9 mouse cellular contexts compared by ENCODE assay signal in genomic region chr10:30537734-30538537, GRCm38 (mm10).
A peak's percentile ranks its signal among the peaks of the same experiment; 100 is the strongest.
DNase-seq lines count a peak whose midpoint lies in the region; ATAC-seq and TF ChIP-seq lines count a peak whose summit lies in the region.
"Had no signal": no experiment of that assay in that cellular context is flagged by ENCODE, and none has a peak within 500 bp of the region (broad histone marks: within the 10 kb centered on the region; RNA-seq: fewer than 3 reads in every experiment).

No protein-coding gene starts in this region.

- no peak overlapping the region for H3K9ac ChIP-seq in hindbrain, embryonic 13.5 days
- H3K9ac ChIP-seq in hindbrain, embryonic 12.5 days = no peak overlapping the region
- no peak overlapping the region for H3K9ac ChIP-seq in CH12.LX (ENCODE audit: insufficient read depth, low read depth)
- H3K9ac ChIP-seq: liver, embryonic 14.5 days had no signal

- peak; percentile 52 for TF ChIP-seq RAD21 in CH12.LX (IDR thresholded peaks at IDR 0.05; ENCODE audit: low read depth, low read length)

- H3K4me2 ChIP-seq in hindbrain, embryonic 13.5 days = no peak overlapping the region
- no peak overlapping the region for H3K4me2 ChIP-seq in hindbrain, embryonic 12.5 days (replicated peaks)
- H3K4me2 ChIP-seq in CH12.LX (ENCODE audit: insufficient read depth, low read depth, poor library complexity, severe bottlenecking) = no peak overlapping the region

- peaks cover 38% of the 10 kb centered on the region for H3K36me3 ChIP-seq in hindbrain, embryonic 13.5 days
- H3K36me3 ChIP-seq in hindbrain, embryonic 12.5 days = peaks cover 17% of the 10 kb centered on the region; the same call in 1 of the 2 replicates
- peaks cover 33 to 82% of the 10 kb centered on the region in 2 experiments for H3K36me3 ChIP-seq in CH12.LX (replicated peaks in 1 of 2; ENCODE audit: control insufficient read depth in 1 of 2, insufficient read depth in 1 of 2, low read length in 1 of 2)

- no peaks in the 10 kb centered on the region for H3K79me2 ChIP-seq in CH12.LX (replicated peaks; ENCODE audit: control insufficient read depth, extremely low read depth, insufficient read depth, poor library complexity, severe bottlenecking)

- dilution Hi-C loops in CH12.LX (cut with MboI; ENCODE audit: extremely low pct_ligation_motif_present, extremely low pct_unique_long_range_greater_than_20kb, low sequenced_read_pairs) = no loop called here

- 76% methylated on average over 10 of the region's 10 CpGs for WGBS in hindbrain, embryonic 13.5 days
- WGBS in hindbrain, embryonic 12.5 days = 79% methylated on average over 10 of the region's 10 CpGs

- peak; percentile 80 for ATAC-seq in hindbrain, embryonic 13.5 days (ENCODE audit: low FRiP score)
- no peak for ATAC-seq in hindbrain, embryonic 12.5 days (ENCODE audit: low FRiP score)
- peak; percentile 74 for ATAC-seq in common myeloid progenitor, adult 5-6 weeks (replicated peaks; ENCODE audit: low read depth, poor library complexity, severe bottlenecking)
- peak; percentile 79 for ATAC-seq in inflammation-experienced regulatory T-cells, adult 6 months
- ATAC-seq in megakaryocyte progenitor cell, adult 5-6 weeks (replicated peaks; ENCODE audit: poor library complexity) = peak; percentile 73

- TF ChIP-seq CTCF in CH12.LX (conservative IDR thresholded peaks at IDR 0.05 in 1 of 2, IDR thresholded peaks at IDR 0.05 in 1 of 2; ENCODE audit: low read depth in 2 of 2, low read length in 2 of 2) = peak in 1 of 2 experiments; percentile 54; a peak in 2 of 4 replicates

- DNase-seq in CH12.LX (ENCODE audit: extremely low read depth) = peak; percentile 24
- no peak for DNase-seq in B cell, adult 2 months
- DNase-seq in urinary bladder, adult 2 months (ENCODE audit: low spot score) = no peak

- H3K4me1 ChIP-seq in hindbrain, embryonic 13.5 days (replicated peaks) = 0 out of 2 replicates have a peak, but pooled peaks cover 3% of the 10 kb centered on the region
- no peaks in the 10 kb centered on the region for H3K4me1 ChIP-seq in hindbrain, embryonic 12.5 days
- H3K4me1 ChIP-seq in CH12.LX (ENCODE audit: control insufficient read depth in 1 of 2, insufficient read depth in 2 of 2) = peaks cover 0 to 18% of the 10 kb centered on the region in 2 experiments; a peak in 2 of 4 replicates

- no peak for TF ChIP-seq EP300 in CH12.LX (IDR thresholded peaks at IDR 0.05; ENCODE audit: low read length)

- H3K27ac ChIP-seq in hindbrain, embryonic 13.5 days = no peak overlapping the region
- H3K27ac ChIP-seq in hindbrain, embryonic 12.5 days = no peak overlapping the region
- no peak overlapping the region for H3K27ac ChIP-seq in CH12.LX (ENCODE audit: insufficient read depth, low read depth)
- H3K27ac ChIP-seq: liver, embryonic 14.5 days had no signal

- no peaks in the 10 kb centered on the region for H3K9me3 ChIP-seq in hindbrain, embryonic 13.5 days
- H3K9me3 ChIP-seq in hindbrain, embryonic 12.5 days (replicated peaks) = no peaks in the 10 kb centered on the region
- no peaks in the 10 kb centered on the region for H3K9me3 ChIP-seq in CH12.LX (replicated peaks; ENCODE audit: low read length)

- H3K4me3 ChIP-seq in hindbrain, embryonic 13.5 days = no peak overlapping the region
- no peak overlapping the region for H3K4me3 ChIP-seq in hindbrain, embryonic 12.5 days
- H3K4me3 ChIP-seq in CH12.LX (replicated peaks in 1 of 3; ENCODE audit: low read depth in 2 of 3, low read length in 2 of 3, poor library complexity in 1 of 3) = no peak overlapping the region

- in situ Hi-C loops in CH12.LX (cut with MboI; ENCODE audit: low pct_ligation_motif_present, low pct_unique_long_range_greater_than_20kb, low sequenced_read_pairs) = no loop called here

- no peaks in the 10 kb centered on the region for H3K27me3 ChIP-seq in hindbrain, embryonic 13.5 days
- no peaks in the 10 kb centered on the region for H3K27me3 ChIP-seq in hindbrain, embryonic 12.5 days
- no peaks in the 10 kb centered on the region for H3K27me3 ChIP-seq in CH12.LX (replicated peaks)

- TF ChIP-seq POLR2A in CH12.LX (IDR thresholded peaks at IDR 0.05; ENCODE audit: low read depth, low read length) = no peak

TF ChIP-seq in CH12.LX, 34 proteins besides CTCF, POLR2A, EP300 and RAD21:
- TF ChIP-seq SMC3 (IDR thresholded peaks at IDR 0.05; ENCODE audit: low read depth, low read length) (peak; percentile 30; the same call in 1 of the 2 replicates), ZNF384 (IDR thresholded peaks at IDR 0.05; ENCODE audit: low read depth, low read length) (no peak)
TF ChIP-seq in CH12.LX: peak in this region for 1.
